Mouse (Mus musculus) right cerebral cortex, postnatal 25 days (tissue): ENCODE measurements around the gene Tram2.

Source experiments
- DNase-seq: peaks from one replicate; pipeline ENCODE4 v3.0.0; 2022

Gene Tram2

GRCm38 (mm10) chr1:21079217-21079773 is at the start of gene Tram2:
Gene Tram2 (minus strand): TSS chr1:21079229.
- DNase-seq = peak; percentile 90

DNA sequence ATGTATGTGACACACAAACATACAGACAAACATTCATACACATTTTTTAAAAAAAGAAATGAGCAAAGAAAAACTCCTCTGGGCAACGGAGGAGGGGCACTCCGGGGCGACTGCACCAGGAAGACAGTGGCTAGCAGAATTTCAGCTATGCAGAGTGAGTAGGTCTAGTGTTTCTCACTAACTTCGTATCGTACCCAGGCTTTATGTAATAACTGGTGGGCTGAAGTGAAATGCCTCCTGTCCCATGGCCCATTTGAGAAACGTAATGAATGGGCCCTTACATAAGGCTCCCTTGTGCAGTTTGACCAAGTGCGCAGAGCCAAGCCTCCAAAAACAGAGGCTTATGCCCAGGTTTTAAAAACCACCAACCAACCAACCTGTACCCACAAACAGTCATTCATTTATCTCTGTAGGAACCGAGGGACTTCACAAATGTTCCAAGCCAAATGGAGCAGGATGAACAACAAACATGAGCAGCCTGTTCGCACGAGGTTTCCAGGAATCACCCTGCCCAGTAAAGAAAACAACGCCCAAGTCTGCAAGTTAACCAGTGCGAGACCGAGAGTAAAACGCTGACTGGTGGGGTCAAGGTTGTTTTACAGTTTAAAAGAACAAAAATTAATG is 45.8 kb upstream of the Tram2 start:
- DNase-seq = no peak

GRCm38 (mm10) chr1:21103784-21104183 is 24.8 kb upstream of the Tram2 start:
- DNase-seq = no peak

DNA sequence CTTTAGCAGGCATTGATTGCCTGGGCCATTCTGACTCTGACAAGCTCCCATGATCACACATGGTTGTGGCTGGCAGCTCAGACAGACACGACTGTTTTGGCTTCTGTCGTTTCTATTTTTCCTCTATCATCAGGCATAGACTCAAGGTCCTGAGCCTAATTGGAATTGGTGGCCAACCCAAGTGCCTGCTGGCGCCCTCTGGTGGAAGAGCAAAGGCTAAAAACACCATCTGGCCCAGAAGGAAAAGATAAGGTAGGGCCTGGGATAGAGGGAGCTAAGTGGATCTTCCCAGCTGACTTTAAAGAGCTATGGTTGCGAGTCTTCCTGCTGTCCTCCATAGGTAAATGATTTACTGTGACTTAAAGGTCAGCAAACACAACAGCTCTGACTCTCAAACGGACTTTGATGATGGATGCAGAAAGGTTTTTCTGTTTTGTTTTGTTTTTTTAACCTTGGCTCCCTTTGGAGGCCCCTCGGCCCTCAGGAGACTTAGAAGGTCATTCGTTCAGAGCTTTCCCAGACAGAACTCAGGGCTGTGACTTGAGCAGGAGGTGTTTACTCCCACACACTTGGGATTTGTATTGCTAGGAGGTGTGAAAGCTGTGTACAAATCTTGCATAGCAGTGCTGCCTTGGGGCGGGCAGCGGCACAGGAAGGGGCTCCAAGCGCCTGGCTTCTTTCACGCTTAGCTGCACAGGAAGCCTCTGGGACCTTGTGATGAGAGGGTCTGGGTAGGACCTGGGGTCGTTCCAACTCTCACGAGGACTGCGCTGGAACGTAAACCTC is 22.4 kb upstream of the Tram2 start:
- no peak for DNase-seq

GRCm38 (mm10) chr1:21100726-21101125 is 21.7 kb upstream of the Tram2 start:
- no peak for DNase-seq

GRCm38 (mm10) chr1:21097001-21097989 is 18.3 kb upstream of the Tram2 start:
- DNase-seq = no peak

DNA sequence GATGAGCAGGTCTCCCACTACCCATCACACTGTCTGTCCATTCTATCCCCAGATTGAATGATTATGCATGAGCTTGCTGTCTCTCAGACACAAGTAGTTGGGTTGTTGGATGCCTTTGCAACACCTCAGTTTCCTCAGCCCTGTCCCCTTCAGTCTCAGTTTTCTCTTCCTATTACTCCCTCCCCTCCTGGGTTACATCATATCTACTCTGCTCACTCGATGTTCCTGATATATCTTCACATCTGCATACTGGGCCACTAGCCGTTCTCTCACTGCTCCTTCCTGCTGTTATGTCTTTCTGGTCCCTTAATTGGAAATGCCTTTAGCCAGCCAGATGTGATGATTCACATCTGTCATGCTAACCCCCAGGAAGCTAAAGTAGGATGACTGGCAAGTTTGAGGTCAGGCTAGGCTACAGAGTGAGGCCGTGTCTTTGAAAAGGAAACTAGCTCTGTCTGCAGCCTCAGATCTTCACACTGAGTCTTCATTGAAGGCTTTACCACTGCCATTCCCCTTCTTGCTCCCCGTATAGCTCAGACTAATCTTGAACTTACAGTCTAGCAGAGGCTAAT is 15.7 kb upstream of the Tram2 start:
- DNase-seq = no peak

DNA sequence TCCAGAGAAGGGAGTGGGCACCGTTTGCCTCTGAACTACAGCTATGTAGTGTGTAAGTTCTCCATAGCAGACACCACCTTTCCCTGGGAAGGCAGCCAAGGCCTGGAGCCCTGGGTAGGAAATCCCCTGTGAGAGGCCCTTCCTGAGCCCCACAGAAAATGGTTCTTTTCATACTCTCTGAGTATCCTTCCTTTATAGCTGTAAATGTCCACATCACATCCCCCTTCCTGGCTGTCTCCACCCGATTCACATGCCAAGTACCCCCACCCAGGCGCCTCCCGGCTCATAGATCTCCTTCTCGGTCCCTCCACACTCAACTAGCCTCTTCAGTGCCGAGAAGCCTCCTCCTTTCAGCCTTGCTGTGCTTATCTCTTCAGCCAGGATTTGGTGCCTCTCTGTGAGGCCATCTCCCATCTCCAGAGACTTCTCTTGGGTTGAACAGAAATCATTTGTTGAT is 10.7 kb upstream of the Tram2 start:
- no peak for DNase-seq

DNA sequence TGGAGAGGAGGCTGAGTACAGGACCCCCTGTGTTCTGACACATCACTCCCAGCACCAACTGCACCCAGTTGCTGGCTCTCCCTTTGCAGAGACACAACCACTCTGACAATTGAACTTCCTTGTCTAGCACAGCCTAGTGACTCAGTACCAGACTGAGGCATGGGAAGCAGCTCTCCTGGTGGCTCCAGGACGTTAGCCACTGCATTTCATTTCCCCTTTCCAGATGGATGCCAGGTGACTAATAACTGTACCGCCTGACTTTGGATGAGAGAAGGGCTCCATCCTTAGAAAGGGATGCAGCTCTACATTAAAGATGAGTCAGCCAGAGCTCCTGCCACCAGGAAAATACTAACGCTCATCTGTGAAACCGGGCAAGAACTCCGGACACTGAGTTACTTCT is 7.3 kb upstream of the Tram2 start:
- no peak for DNase-seq

DNA sequence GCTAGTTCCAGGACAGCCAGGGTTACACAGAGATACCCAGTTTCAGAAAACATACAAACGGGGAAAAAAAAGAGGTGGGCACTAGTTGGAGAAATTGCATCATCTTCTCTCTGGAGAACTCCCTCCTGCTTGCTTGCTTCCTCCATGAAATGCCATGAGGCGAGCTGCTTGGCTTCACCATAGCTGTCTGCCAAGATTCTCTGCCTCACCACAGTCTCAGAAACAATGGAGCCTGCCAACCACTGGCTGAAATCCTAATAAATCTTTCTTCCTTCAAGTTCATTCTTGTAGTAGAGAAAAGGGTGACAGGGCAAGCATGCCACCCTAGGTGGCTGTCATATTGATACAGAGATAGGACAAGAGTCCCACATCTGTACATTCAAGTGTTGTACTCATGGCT is 5.6 kb upstream of the Tram2 start:
- DNase-seq = no peak

- no peak for DNase-seq
Measured at GRCm38 (mm10) chr1:21080362-21080761, 1.3 kb upstream of the Tram2 start.

DNA sequence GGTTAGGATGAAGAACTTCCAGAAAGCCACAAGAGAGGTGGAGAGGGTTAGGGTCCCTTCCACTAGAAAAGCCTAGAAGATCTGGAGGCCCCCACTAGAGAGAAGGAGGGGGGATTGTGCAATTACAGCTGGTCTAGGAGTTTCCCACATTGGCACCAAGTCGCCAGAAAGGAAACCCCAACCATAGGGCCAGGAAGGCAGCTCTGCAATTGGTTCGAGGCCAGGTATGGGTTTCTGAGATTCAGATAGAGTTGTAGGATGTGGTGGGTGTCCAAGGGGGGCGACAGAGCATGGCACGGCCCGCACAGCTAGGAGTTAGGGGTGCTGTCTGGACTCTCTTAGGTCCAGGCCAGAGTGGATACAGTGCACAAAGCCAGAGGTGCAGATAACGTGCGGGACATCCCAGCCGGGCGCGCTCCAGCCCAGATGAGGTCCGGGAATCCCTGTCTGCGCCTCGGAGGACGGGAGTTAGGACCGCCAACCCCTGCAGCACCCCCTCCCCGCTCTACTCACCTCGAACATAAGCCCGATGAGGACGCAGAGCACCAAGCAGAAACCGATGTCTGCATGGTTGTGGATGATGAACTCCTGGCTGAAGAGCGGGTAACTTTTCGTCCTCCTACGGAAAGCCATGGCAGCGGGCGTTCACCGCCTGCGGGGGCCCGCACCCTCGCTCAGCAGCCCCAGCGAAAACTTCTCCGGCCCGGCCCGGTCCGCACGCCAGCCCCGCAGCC is 381 bp downstream of the Tram2 start:
- no peak for DNase-seq

- no peak for DNase-seq
Measured at GRCm38 (mm10) chr1:21077619-21078018, 1.4 kb downstream of the Tram2 start.

GRCm38 (mm10) chr1:21077191-21077590 is 1.8 kb downstream of the Tram2 start:
- DNase-seq = no peak

DNA sequence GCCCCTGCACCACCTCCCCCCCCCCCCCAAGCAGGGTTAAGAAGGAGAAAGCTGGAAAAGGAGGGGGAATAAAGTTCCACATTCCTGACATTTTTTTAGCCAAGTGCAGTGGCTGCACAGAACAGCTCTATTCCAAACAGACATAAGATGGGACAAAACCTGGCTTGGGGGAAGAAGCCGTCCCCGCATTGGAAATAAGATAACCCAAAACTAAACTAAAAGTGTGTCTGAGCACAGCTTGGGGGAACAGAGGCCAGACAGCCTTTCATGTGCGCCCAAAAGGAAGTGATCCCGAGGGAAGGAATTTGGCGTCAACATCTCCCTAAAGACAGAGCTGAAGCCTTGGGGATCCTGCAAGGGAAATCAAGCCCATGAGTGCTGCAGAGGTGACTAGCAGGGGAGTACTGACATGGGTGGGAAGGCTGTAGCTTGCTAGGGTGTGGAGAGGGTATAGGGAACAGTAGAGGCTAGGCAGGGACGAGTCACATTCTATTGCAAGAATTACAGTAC is 3.0 kb downstream of the Tram2 start:
- DNase-seq = no peak

DNA sequence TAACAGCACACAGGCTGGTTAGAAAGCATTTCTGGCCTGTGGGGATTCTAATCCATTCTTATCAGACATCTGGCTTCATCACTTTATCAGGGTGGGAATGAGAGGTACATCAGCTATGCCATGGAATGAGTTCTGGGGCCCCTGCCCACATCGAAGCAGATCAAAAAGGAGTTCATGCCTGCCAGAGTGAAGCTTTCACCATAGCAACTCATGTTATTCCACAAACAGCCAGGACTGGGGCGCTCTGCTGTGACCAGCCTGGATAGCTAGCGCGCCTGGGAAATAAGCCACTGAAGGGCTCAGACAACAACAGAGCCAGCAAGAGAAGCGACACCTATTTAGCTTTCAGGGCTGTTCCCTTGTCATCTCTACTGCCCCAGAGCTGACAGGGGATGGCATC is 4.8 kb downstream of the Tram2 start:
- DNase-seq = no peak

DNA sequence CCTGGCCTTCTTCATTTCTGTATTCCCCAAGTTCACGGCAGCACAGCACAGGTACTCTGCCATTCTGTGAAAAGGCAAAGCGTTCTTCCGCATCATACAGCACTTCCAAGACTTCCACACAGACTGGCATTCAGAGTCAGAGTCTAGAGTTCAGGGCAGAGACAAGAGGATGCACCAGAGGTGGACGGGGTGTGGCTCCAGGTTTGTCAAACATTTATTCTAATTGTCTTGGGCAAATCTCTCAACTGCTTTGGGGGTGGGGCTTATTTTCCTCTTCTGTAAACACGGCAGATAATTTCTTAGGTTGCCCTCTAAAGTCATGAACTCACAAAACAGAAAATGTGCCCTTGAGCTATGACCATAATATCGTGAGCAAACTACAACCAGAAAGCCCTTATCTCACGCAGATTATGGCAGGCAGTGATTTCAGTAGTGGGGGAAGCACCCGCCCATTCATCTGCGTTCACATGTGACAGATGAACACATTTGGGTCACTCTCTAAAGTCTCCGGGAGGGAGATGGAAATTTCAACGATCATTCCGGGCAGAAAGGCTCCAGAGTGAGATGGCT is 6.1 kb downstream of the Tram2 start:
- no peak for DNase-seq

DNA sequence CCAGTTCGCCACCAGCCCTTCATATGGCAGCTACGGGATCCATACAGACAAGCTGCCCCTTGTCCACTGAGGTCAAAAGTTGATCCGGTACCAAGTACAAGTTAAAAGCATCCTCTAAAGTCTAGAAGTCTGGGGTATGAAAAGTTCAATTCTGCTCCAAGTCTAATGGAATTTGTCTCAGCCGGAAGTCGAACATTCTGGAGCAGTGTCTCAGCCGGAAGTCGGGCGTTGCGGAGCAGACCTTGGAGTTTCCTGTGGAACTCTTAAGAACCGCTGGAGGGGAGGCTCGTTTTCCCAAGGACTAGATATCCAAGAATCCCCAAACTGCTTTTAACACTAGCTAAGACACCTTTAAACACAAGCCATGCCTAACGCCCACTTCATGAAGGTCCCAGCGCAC is 8.4 kb downstream of the Tram2 start:
- no peak for DNase-seq

GRCm38 (mm10) chr1:21069830-21070522 is 9.1 kb downstream of the Tram2 start:
- no peak for DNase-seq

- no peak for DNase-seq
Measured at GRCm38 (mm10) chr1:21068491-21068890, 10.5 kb downstream of the Tram2 start.
